Mouse (Mus musculus): ENCODE data around the gene Banp.

Gene Banp

DNA sequence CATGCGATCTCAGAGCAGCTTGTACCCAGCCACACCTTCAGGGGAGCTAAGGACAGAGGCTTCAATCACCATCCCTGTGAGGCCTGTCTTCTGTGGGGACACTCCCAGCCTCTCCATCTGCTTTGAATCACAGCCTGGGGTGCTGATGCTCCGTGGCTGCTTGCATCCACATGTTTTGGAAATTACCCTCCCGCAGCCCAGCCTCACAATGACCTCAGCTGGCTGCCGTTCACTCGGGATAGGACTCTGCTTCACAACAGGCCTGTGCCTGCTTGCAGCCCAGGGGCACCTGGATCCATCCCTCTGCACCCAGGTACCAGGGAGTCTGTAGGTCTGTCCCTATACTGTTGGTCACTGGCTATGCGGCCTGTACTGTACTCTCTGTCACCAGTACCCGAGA is 114.8 kb downstream of the Banp start:
- DNase-seq (ENCODE audit: low spot score): no peak

DNA sequence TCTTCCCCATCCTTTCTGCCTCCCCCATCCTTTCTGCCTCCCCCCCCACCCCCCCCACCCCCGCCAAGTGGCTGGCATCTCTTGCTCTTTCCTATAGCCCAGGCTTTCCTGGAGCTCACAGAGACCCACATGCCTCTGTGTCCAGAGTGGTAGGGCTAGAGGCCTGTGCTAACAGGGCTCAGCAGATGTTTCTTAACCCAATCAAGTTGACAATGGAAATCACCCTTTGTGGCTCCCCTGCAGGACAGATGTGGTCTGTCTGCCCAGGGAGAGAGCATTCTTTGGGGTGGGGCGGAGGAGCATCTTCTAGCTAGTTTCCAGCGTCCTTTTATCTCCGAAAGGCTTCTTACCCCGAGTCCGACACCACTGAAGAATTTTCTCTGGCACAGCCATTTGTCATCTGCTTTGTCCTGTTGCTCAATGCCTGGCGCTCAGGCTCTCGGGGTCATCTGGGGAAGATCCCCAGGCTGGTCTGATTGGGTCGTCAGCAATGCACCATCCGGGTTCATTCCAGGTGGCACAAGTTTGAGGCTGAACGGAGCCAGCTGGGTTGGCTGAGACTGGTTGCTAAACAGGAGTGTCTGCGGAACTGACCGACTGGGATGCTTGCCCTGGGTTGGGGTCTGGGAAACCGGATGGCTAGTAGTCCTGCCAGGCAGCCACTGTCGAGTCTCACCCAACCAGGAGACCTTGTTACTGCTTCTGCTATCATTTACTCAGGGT is 118.4 kb downstream of the Banp start:
- DNase-seq (ENCODE audit: low spot score): no peak

DNA sequence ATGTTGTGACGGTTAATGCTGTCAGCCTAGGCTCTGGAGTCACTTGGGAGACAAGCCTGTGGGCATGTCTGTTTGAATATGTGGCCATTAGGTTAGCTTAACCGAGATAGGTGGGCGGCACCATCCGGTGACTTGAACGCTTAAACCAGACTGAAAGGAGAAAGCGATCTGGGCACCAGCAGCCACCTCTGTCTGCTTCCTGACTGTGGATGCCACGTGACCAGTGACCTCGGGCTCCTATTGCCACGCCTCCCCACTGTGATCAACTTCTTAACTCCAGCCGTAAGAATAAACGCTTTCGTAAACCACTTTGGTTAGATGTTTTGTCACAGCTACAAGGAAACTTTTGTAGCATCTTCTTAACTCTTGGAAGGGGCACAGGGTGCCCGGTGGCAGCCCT is 119.1 kb downstream of the Banp start:
- DNase-seq (ENCODE audit: low spot score): no peak

DNA sequence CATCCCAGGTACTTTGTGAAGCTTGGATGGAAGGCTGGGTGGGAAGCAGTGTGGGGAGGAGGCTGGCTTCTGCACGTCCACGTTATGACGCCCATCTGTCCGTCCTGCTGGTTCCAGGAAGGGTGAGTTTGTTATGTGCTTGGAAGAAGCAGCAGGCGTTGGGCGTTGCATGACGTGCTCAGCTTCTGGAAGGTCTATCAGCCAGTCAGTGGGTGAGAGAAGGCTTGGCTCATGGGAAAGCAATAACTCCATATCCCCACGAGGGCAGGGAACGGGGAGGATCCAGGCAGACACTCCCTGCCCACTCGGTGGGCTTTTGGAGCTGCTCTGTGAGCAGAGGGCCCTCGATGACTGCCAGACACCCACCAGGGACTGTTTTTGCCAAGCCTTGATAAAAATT is 119.7 kb downstream of the Banp start:
- DNase-seq (ENCODE audit: low spot score): no peak

DNA sequence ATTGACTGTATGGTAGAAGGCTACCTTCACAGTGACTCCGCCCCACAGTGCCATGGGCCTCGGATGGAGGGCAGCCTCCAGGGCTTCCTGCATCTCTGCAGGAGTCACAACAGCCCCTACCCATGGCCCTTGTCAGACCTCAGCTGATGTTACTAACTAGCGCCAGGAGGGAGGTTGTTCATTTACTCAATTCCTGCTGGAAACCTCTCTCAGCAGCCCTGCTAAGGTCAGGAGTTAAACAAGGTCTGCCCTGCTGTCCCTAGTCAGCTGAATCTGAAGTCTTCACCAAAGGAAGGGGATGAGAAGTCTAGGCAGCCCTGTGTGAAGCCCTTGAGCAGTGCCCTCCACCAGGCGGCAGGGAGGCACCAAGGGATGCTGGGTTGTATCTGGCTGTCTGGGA is 121.6 kb downstream of the Banp start:
- DNase-seq (ENCODE audit: low spot score): no peak

DNA sequence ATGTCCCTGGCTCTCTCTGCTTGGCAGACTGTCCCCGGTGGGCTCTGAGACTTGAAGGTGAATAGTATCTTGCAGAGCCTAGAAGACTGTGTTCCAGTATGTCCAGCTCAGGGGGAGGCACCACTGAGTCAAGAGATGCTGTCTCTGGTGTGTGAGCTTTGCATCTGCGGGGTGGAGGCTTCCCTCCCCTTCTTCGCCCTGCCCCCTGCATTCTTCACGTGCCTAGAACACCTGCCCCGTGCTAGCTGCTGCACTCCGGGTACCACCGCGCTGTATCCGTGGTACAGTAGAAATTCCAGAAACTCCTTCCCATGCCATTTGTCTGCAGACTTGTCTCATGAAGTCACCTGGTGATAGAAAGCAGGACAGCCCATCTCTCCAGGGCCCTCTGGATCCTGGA is 124.4 kb downstream of the Banp start:
- no peak for DNase-seq (ENCODE audit: low spot score)

DNA sequence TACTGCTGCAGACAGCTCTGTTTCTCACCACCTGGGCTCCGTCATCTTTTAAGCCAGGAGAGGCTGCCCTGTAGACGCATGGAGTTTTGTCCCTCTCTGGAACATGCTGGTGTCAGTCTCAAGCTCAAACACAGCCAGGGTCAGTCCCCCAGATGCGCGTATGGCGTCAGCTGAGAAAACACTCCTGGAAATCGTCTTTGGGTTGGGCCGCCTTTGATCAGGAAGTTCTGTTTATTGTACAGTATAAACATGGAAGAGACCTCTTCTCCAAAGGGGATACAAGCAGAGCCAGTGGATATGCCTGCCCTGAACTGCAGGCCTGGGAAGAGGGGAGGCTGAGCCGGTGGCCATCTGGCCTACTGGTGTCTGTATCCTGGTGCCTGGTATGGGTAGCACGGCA is 124.9 kb downstream of the Banp start:
- no peak for DNase-seq (ENCODE audit: low spot score)

DNA sequence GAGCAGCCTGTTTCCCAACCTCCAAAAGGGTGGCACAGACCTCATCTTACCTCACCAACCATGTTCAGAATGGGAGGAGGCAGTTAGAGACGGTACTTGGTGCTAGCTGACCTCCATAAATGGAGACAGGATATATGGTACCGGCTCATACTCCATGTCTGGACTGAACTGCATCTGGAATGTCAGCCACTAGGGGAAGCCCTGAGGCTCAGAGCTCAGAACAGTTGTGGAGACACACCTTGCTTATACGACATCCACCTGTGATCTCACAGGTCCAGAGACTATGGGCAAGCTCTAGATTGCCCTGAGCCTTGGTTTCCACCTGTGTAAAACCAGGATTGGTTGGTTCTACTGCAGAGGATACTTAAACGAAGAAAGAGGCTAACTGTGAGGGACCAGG is 125.4 kb downstream of the Banp start:
- no peak for DNase-seq (ENCODE audit: low spot score)

DNA sequence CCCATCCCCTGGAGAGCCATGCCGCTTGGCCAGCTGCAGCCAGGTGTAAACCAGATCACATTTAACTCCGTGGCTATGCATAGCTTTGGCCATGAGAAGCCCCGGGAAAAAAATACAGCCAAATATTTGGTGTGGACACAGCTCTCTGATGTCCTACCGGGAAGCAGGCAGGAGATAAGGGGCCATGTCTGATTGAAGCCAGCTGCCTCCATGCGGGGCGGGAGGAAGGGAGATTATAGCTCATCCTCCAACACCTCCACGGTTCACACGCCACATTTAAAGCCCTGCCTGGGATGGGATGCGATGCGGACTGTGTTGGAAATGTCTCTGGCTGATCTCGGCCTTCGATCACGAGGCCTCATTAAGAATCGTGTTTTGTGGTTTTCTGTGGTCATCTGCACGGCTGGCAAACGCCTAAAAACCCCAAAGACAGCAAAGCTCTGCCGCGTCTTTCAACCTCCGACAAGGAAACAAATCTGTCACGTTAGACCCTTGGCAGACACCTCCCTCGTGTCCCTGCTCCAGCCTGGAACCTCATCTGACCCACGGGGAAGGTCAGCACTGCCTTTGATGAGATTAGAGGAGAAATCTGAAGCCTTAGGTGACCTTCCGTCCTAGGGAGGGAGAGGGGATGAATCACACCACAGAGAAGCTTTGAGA is 126.8 kb downstream of the Banp start:
- no peak for DNase-seq (ENCODE audit: low spot score)

DNA sequence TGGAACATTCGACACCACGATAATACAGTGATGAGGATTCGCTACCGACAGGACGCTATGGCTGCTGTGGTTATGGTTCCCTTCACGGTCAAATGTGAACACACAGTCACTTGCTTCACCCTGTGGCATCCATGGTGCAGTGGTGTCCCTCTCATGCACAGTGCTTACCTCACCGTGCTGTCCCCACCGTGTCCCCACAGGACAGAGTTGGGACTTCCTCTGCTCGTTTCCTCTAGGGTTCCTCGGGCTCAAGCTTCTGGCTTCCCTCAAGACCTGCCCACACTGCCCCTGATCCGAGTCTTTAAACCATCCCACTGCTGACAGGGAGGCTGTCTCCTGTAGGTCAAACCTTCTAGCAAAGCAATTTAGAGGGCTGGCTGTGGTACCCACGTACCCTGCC is 128.8 kb downstream of the Banp start:
- DNase-seq (ENCODE audit: low spot score): no peak
